Mouse (Mus musculus) right cerebral cortex, adult 18-20 months (tissue): ENCODE measurements around the gene Camk1.

Experiments
- DNase-seq: peaks from one replicate; pipeline ENCODE4 v3.0.0; 2022; ENCODE audit warnings: mixed read lengths

Gene Camk1

DNA sequence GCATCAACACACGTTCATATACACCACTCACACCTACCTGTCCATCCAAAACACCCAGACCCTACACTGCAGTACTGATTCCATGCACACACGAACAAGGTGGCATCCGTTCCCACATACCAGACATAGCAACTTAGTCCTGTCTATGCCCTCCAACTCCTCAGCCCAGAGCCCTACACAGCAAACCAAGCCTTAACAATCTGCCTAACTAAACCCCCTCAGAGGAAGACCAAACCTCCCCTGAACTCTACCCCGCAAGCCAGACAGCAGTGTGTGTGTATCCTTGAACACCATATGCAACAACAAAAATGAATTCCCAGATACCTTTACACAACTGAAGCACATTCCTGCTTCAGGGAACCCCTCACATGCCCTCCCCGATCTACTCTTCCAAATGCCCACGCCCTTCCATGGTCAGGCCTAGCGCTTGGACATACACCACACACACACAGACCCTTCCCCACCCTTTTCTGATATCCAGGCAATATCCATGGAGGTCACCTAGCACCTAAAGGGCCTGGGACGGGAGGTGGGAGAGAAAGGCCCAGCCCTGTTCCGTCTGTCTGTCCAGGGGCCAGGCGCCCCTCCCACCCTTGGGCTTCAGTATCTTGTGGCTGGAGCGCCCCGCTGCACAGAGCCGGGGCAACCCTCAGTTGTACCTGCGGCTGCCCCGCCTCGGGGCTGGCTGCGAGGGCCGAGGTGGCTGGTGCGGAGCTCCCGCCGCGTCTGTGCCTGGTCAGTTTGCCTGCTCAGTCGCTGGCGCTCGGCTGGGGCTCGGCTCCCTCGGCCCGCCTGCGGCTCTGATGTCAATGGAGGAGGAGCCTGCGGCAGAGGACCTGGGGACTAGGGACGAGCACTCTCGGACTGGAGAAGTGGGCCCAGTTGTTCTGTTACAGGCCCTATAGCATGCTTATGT lies at the start of gene Camk1:
Camk1 (minus strand) TSS at position 808 of the 916 bp plus-strand sequence.
- DNase-seq: peak; percentile 84

DNA sequence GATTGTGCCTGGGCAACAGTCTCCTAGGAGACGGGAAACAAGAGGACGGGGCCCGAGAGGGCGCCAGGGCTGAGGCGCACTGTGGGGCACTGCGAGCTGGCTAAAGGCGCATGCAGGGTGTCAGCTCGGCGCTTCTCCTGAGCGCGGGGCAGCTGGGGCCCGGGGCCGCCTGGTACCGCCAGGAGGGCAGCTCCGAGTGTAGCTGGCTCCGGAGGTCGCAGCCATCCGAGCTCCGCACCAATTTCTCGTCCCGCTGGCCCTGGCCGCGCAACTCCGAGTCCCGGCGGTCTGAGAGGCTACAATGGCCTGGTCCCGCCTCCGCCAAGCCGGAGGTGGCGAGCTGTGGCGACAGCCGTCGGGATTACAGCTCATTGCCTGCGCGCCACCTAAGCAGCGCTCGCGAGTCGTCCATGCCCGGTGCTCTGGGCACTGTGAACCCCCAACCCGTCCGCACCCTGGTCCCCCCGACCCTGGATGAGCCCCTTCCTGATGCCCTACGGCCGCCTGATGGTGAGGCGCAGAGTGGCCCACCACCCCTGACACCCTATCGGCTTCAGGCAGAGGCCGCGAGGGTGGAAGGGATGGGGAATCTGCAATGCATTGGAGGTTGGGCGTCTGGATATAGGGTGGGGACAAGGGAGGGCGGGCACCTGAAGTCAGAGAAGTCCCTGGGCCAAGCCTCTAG lies 48.7 kb upstream of the Camk1 start:
- peak; percentile 49 for DNase-seq

DNA sequence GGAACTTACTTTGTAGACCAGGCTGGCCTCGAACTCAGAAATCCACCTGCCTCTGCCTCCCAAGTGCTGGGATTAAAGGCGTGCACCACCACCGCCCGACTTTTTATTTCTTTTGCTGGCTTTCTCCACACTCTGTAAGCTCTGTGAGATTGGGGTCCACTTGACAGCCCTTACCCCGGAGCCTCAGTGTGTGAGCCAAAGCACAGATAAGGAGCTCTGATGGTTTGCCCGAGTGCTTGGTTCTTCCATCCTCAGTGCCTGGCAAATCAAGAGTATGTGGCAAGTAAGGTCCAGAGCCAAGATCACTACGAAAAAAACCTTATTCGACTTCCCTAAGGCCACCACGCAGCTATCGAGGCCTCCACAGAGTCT lies 48.2 kb upstream of the Camk1 start:
- no peak for DNase-seq

DNA sequence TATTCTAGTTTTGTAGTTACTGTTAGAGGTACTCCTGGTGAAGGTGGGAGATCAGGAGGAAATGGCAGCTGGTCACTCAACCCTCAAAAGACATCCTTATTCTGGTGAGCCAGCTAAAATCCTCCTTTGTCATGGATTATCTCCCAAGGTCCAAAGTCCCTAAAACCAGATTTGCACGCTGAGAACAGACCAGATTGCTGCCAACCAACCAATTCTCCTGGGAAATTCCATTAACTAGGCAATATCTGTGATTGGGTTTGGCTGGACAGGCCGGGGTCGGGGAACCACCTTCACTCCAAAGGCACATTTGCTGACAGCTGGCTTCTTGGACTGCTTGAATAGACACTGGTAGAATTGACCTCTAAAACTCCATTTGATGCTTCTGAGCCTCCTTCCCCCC lies 46.9 kb upstream of the Camk1 start:
- DNase-seq: no peak

DNA sequence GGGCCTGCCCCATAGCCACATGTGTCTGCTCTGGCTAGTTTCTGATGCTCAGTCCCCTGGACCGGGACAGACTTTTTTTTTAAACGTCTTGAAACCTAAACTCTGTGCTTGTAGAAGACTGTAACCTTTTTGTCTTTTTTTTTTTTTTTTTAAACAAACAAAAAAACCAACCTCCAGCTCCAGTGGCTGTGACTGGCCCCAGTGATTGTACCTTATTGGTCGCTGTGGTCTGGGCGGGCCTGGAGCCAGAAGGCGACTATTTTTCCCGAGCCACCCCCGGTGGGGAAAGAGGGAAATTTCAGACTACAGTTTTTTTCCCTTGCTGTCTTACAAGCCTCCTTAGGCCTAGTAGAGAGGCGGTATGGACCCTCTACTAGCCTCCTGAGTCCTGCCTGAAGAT lies 45.2 kb upstream of the Camk1 start, which contains the start of gene Ttll3:
Ttll3 (plus strand) TSS at position 301 of the 400 bp plus-strand sequence.
- no peak for DNase-seq

DNA sequence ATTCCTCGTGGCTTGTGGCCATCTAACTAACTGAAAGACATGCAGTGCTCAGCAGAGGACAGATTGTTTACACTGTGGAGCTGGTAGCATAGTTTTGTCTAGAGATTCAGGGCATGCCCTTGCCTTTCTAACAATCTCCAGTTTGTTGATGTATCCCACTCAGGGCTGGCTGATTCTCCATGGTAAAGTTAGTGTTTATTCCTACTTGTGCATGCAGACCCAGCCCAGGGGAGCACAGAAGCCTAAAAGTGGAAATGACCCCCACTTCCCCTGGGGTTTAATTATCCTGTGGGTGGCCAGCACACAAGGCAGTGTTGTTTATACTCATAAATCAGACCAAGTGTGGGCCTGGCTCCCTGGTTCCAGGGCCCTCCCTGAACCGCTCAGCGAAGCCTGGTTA lies 42.2 kb upstream of the Camk1 start:
- DNase-seq: no peak

DNA sequence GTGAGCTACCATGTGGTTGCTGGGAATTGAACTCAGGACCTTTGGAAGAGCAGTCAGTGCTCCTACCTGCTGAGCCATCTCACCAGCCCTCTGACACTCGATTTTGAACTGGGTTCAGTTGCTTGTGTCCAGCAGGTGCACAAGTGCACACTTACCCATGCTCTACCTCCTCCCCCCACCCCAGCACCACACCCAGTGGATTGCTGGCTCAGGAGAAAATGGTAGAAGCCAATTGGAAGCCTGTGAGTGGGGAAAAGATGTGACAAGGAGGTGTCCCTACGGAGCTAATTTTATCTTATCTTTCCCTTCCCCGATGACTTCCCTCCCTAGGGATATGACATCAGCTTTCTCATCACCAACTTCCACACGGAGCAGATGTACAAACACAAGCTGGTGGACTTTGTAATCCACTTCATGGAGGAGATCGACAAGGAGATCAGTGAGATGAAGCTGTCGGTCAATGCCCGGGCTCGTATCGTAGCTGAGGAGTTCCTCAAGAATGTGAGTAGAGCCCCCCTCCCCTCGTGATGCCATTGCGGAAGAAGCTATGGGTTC lies 41.5 kb upstream of the Camk1 start:
- DNase-seq: no peak

DNA sequence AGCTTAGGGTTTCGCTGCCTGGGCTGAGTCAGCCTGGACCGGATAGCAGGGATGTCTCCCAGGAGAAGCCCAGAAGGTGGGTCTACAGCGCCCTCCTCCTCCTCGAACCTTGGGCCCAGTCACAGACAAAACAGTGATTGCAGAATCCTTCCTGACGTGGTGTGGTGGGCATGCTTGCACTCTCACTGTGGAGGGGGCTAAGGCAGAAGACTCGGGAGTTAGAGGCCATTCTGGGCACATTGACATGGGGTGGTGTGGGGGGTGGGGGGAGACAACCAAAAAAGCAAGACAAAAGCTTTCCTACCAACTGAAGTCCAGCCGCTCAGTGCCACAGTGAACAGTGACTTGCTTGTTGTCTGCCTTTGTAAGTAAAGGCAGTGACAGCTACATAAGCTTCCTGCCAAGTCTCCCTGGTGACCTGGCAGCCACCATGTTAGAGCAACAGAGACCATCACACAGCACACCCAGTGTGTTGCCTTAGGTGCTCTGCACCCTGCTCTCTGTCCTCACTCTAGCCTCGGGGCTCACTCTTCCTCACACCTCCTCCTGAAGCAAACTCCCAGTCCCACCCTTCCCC lies 40.7 kb upstream of the Camk1 start:
- no peak for DNase-seq

DNA sequence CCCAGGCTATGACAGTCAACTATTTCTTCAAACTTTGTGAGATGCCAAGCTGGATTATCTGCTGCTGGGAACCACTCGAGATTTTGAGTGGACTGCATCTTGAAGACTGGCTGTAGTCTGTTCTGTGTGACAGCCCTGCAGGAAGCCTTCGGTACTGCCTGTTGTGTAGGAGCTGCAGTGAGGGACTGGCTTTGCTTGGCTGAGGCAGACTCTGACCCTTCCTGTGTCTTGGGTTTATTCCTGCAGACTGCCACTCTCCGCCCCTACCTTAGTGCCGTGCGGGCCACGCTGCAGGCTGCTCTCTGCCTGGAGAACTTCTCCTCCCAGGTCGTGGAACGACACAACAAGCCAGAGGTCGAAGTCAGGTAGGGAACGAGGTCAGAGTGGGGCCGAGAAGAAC lies 36.7 kb upstream of the Camk1 start:
- no peak for DNase-seq

DNA sequence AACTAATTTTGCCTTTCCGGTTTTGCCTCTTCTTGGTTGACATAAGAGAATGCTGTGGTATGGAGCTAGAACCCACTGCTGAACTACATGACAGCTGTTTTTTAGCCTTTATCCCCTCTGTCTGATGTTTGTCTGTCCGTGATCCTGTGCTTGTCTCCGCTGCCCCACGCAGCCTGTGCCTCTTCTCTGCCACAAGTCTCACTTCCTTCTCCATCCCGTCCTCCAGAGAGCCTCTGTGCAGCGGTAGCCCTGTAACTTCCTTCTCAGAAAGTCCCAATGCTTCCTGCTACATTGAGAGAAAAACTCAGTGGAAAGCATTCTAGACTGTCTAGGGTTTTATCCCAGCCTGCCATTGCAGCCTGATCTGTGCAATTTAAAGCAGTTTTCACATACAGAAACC lies 35.5 kb upstream of the Camk1 start:
- DNase-seq: no peak

DNA sequence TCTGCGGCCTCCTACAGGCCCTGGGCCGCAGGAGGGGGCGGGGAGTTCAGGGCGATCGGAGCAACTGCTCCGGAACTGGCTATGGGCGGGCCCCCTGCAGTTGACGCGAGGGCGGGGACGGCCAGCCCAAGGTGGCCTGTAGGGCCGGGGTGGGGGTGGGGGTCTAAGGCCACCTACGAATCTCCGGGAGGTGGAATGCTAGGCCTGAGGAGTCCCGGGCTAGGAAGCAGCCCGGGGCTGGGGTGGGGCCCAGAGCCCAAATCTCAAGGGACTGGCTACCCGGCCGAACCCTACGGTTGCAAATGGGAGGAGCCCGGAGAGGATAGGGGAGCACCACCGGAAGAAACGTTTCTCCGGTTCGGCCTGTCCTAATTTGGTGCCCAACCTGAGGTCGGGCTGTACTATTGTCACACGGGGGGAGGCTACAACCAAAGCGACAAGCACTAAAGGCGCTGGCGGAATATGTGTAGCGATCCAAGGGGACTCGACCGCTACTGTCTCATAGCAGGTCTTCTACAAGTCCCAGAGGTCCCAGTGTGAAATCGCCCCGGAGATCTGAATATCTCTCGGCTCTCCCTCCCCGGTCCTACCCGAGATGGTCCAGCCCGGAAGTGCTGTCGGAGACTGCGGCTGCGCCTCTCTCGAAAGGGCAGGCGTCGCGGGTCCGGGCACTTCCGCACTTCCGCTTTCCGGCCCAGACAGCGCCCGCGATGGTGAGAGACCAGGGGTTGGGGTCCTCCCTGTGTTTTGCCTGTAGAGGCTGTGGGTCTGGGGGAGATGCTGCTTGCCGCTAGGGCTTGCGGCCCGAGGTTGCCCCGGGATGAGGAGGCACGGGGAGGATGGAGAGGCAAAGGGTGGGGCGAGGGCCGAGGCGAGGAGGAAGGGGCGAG lies 34.0 kb upstream of the Camk1 start, which contains the start of the genes Tada3 and Arpc4:
Tada3 (minus strand) TSS at position 388 of the 890 bp plus-strand sequence.
Arpc4 (plus strand) TSS at position 620 of the 890 bp plus-strand sequence.
- peak; percentile 89 for DNase-seq

DNA sequence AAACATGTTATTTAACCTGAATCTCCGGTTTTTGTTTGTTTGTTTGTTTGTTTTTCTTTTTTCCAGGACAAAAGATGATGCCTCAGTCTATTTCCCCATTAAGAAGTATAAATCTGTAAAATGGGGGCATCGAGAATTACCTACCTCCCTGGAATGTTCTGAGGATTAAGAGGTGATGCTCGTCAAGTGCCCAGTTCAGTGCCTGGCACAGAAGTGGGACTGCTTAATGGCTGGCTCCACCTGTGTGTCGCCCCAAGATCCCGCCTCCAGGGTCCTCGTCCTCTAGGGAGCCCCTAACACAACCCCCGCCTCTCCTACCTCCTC lies 33.4 kb upstream of the Camk1 start:
- no peak for DNase-seq

DNA sequence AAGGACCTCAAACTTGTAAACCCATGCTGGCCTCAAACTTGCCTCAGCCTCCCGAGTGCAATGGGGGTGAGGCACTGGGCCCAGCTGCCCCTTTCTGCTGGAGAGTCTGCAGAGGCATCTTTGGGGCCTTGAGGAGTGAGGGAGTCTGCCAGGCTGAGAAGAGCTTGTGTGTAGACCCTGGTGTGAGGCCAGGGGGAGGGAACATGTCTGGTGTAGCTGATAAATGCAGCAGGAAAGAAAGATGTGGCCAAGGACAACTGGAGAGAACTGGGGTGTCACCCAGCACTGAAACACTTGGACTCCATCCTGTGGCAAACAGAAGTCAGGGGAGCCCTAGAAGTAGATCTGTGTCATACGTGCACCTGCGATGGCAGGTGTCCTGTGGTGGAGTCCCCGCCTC lies 29.7 kb upstream of the Camk1 start:
- DNase-seq: no peak

DNA sequence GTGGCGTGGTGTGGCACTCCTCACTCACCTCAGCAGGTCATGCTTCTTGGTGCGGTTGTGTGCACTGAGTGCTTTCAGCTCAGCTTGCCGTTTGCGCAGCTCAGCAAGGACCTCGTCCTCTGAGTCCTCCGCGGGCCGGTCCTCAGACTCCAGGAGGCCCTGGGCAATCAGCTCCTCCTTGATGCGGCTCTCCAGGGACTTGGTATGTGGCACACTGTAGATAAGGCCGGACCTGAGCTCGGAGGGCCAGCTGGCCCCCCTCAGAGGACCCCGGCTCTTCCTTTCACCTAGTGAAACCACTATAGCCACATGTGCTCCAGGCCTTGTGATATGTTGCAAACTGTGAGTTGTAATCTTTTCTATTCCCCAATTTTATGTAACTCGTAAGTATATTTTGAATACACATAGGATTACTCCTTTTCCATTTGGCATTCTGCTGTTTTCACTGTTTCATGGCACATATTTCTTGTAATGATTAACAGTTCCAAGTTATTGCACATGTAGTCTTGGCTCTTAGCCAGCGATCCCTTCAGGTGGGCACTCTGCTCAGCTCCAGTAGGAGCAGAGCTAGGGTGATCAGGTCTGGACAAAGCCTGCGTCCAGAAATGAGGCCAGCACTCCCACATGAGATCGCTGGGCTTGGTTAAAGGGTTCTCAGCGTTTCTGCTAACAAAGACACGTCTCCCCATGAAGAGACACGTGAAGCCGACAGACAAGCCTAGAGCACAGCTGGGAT lies 26.6 kb upstream of the Camk1 start:
- no peak for DNase-seq

DNA sequence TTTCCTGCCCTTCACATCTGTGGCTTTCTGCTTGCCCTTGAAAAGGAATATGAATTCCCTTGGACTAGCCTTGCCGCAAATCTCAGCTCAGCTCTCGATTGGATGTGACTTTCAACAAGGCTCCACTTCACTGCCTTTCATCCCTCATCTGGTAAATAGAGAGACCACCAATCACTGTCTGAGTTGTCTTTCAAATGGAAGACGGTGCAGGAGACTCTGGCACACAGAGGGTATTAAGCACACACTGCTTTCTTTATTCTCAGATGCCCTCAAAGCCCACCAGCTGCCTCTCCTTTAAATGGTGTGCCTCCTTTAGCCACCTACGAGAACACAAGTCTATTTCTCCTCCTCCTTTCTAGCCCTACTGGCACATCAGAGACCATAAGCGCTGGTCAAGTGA lies 24.8 kb upstream of the Camk1 start:
- no peak for DNase-seq

DNA sequence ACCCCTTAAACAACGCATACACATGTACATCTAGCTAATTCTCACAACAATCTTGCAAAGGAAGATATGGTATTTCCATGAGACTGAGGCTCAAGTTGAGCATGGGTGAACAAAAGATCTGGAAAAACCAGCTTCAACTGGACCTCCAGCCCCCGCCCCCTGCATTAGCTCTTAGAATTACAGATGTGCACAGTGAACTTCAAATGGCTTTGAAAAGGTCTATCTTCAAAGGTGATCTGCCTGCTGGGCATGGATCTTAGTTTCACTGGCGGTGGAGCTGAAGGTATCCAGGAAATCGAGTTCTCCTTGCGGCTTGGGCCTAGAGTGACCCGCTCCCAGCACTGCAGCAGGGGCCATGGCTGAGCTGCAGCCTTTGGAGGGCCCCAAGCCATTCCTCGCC lies 24.3 kb upstream of the Camk1 start:
- DNase-seq: no peak

DNA sequence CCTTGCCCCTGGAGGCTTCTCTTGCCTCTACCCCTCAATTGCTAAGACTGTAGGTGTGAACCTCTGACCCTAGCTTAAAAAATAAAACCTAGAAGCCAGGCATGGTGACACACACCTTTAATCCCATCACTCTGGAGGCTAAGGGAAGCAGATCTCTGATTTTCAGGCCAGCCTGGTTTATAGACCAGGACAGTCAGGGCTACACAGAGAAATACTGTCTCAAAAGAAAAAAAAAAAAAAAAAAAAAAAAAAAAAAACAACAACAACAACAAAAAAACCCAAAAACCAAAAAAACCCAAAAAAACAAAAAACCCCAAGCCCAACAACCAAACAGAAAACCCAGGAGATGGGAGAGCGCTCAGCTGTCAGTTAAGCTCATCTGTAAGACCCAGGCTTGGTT lies 23.8 kb upstream of the Camk1 start:
- no peak for DNase-seq

DNA sequence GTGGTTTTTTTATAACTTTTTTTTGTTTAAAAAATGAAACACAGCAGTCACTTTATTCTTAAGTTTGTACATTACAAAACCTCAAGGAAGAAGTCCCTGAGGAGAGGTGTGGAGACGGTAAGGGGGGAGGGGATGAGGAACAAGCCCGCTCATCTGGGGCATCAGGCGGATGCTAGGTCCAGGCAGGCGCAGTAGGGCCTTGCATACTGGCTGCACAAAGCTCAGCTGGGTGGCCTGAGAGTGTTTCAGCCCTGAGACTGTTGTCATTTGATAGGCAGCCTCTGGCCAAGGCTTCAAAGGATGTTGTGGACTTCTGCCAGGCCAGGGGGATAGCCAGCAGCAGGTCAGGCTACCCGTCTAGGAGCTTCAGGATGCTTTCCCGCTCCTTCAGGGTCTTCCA lies 22.9 kb upstream of the Camk1 start:
- DNase-seq: no peak

DNA sequence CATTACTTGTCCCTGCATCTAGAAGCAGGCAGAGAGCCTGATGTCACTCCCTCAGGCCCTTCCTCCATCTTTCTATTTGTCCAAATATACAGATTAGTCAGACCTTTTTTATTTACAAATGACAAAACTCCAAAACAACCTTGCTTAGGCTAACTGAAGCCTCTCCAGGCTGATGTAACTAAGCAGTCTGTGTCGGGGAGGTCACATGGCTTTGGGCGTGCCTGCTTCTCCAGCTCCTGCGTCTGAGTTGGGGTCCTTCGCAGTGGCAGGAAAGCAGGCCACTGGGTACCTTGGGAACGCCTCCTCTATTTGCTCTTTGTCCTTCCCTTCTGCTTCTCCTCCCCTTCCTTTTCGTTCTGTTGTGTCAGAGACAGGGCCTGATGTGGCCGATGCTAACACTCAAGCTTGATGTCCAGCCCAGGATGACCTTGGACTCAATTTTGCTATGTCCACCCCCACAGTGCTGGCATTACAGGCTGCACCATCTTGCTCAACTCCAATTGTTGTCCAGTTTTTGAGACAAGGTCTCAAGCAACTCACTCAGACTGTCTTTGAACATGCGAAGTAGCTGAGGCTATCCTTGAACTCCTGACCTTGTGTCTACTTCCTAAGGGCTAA lies 20.8 kb upstream of the Camk1 start:
- DNase-seq: no peak

DNA sequence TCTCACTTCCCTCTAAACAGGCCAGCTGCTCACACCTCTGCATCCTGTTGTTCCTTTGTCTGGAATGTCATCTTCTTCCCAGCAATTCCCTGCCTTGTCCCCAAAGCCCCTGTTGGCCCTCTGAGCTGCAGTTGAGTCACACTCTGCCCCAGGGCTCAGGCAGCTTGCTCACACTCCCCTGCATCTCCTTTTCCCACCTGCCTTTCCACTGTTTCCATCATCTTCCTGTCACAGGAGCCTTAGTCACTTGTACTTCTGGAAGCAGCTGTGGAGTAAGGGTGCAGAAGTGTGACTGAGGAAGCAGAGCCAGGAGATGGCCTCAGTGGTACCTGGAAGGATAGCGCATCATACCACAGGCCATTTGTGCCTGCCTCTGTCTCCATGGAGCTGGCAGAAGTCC lies 18.5 kb upstream of the Camk1 start:
- DNase-seq: no peak

DNA sequence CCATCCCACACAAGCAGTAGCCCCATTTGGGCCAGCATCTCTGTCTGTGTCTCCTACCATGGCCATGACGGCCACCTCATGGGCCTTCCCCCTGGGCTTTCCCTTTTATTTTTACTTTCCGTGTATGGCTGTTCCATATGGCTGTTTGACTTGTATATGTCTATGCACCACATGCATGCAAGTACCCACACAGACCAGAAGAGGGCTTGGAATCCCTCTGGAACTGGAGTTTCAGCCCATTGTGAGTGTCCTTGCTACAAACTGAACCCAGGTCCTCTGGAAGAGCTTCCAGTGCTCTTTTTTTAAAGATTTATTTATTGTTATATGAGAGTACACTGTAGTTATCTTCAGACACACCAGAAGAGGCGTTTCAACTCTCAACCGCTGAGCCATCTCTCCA lies 17.7 kb upstream of the Camk1 start:
- DNase-seq: no peak
